Mouse (Mus musculus) T-cell, adult 66 days (primary cell): ENCODE data around the gene Olfr557. TPM values are rescaled to one million over a fixed set of nuclear protein-coding genes. Genes with fewer than 3 reads are reported as not detected.

ENCODE experiments used
- total RNA-seq, 2 experiments: library from RNA; stranded (reverse); gene quantifications; 3 replicates in 1 of 2; 4 replicates in 1 of 2; pipeline ENCODE4 v1.2.4; 2023

The Olfr557 gene
- not detected for total RNA-seq

DNA sequence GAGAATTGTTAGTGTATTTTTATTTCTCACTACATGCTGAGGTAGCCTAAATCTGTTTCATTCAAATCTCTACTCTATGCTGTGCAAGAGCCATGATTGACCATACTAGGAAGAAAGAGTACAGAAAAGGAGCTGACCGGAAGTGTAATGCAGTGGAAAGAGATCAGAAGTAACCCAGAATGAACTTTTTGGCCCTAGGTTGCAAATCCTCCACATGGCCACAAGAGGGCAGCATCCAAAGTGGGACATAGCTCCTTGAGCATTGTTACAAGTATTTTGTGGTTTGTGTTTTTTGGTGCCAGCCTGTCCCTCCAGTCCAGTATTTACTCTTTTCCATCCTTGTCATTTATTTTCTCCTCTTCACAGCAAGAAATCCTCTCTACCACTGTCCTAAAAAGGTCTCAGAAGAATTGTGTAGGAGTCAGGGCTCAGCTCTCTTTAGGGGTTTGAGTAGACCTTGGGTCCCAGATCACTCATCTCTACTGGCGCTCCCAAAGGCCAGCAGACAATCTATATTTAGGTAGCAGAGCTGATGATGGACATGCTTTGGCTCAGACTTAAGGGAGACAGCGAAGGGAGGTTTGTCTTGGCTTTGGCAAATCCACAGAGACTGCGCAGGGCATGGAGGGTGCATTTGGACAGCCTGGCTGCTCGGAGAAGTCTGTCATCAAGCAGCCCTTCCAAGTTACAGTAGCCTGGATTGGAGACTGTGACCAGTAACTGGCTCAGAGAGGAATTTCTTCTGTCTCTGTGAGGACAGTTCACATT lies at the start of gene Olfr557:
TSS of gene Olfr557 (plus strand) at position 553 of the 768 bp plus-strand sequence.

DNA sequence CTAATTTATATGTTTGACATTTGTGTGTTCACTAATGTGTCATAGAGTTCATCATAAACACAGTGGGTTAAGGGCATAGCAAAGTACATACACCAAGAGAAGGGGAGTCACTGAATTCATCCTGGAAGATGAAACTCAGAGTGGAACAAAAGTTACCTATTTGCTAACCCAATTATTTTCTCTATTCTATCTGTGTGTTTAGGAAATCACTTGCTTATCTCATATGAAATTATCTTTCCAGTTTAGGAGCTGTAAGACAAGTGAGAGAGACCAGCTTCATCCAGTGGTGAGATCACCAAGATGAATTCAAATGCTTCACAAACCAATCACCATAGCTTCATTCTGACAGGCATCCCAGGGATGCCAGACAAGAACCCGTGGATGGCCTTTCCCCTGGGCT lies 37.2 kb upstream of the Olfr557 start, which contains the start of gene Olfr555:
TSS of gene Olfr555 (plus strand) at position 301 of the 400 bp plus-strand sequence.

DNA sequence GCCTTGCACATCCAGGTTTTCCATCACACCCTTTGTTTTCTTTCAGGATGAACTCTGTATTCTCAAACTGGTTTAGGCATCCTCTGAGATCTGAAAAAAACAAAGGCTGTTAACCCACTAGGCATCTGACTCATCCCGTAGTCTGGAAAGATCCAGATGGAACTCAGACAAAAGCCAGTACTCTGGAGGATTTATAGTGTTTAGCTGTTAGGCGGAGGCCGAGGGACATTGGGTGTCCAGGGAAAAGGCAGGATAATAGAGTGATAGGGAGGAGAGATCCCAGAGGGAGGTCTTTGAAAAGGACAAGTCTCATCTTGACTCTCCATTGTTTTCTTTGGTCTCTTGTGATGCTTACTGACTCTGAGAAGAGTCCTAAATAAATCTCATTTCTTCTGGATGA lies 31.1 kb upstream of the Olfr557 start, which contains the start of gene Olfr556:
TSS of gene Olfr556 (plus strand) at position 301 of the 400 bp plus-strand sequence.

DNA sequence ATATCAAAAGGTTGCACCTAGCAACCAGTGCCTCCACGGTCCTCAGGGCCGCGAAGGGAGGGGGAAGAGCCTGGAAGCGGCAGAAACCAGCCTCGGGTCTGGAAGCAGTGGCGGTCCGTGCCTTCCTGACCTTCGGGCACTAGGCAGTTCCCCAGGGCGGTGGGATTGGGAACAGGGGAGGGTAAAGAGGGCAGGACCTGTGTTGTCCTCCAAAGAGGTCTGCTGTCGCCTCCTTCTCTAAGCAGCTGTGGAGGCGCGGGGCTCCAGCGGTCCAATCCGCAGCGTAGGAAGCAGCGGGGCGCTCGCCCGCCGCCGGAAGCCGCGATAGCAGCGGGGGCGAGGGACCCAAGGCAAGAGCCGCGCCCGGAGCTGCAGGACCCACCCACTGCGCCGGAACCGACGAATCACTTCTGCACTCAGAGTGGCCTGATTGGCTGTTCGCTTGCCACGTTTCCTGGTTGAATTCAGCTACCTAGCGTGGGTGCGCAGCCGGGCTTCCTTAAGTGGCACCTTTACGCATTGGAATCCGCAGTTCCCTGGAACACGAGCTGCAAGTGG lies 8.7 kb upstream of the Olfr557 start, which contains the start of gene Trim68:
TSS of gene Trim68 (minus strand) at position 384 of the 558 bp plus-strand sequence.

DNA sequence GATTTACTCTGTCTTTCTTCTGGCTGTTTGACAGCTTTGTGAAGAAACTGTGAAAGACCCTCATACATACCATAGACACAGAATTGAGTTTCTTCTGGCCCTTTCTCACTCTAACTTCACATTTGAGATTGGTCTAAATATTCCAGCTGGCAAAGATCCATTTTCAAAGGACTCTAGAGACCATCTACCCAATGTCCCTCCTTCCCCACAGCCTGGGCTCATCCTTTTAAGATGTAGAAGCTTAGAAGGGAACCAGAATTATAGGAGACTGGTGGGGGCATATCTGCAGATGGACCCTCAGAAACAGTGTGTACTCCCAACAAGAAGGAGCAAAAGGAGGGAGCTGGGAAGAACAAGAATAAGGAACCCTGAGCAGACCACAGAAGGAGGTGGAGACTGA lies 6.2 kb downstream of the Olfr557 start, which contains the start of gene Olfr558:
TSS of gene Olfr558 (plus strand) at position 301 of the 400 bp plus-strand sequence.

DNA sequence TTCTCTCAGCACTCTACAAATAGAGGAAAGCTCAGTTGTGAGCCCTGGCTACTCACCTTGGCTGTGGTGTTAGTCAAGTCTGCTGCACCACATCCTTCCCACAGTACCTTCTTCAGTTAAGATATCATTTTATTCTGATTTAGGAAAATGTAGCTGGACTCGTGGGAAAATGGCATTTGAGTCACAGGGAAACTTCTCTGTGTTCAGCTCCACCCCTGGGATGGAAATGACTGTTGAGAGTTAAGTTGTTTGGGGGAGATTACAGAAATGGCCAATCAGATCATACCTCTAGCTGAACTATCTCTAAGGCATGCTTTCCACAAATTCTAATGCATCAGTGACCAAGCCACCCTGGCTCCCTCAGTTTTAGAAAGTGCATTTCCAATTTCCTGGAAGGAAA lies 23.3 kb downstream of the Olfr557 start, which contains the start of gene Olfr33:
TSS of gene Olfr33 (minus strand) at position 101 of the 400 bp plus-strand sequence.

DNA sequence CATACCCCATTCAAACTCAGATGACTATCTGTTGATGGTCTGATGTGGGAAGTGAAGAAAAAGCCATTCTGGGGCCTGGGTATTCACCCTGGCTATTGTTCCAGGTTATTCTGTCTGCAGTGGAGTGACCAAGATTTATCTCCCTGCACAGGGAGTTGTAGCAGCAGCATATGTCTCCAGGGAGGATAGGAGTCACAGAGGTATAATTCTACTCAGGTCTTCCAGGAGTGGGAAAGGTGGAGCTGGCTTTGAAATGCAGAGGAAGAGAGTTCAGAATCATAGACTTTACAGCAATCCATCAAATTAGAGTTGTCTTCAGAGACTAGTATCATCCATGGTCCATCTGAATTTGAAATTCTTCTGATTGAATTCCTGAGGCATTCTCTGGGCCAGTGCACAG lies 31.7 kb downstream of the Olfr557 start, which contains the start of gene Olfr559:
TSS of gene Olfr559 (minus strand) at position 101 of the 400 bp plus-strand sequence.

Other genes with a start within 250 kb of the Olfr557 start
- gene Olfr543, start 214.2 kb upstream of the Olfr557 start, total RNA-seq = not detected
- not detected for gene Olfr544, start 207.6 kb upstream of the Olfr557 start, total RNA-seq
- not detected for gene Olfr545, start 196.3 kb upstream of the Olfr557 start, total RNA-seq
- gene Olfr547, start 161.2 kb upstream of the Olfr557 start, total RNA-seq = not detected
- not detected for gene Olfr548-ps1, start 155.0 kb upstream of the Olfr557 start, total RNA-seq
- not detected for gene Olfr549, start 146.0 kb upstream of the Olfr557 start, total RNA-seq
- 10 to 100 TPM; 48.7 to 64.4 TPM for gene Trim21, start 130.4 kb upstream of the Olfr557 start, total RNA-seq
- gene Olfr550, start 124.5 kb upstream of the Olfr557 start, total RNA-seq = not detected
- not detected for gene Olfr551, start 104.0 kb upstream of the Olfr557 start, total RNA-seq
- gene Olfr552, start 98.1 kb upstream of the Olfr557 start, total RNA-seq = not detected
- gene Olfr553, start 77.7 kb upstream of the Olfr557 start, total RNA-seq = not detected
- gene Olfr554, start 57.5 kb upstream of the Olfr557 start, total RNA-seq = not detected
- gene Olfr555, start 37.1 kb upstream of the Olfr557 start, total RNA-seq = not detected
- gene Olfr556, start 31.0 kb upstream of the Olfr557 start, total RNA-seq = not detected
- gene Trim68, start 8.6 kb upstream of the Olfr557 start, total RNA-seq = 10 to 100 TPM; 12.1 to 15.4 TPM
- gene Olfr558, start 6.3 kb downstream of the Olfr557 start, total RNA-seq = not detected
- not detected for gene Olfr33, start 23.2 kb downstream of the Olfr557 start, total RNA-seq
- not detected for gene Olfr559, start 31.6 kb downstream of the Olfr557 start, total RNA-seq
- not detected for gene Olfr560, start 63.5 kb downstream of the Olfr557 start, total RNA-seq
- gene Olfr78, start 63.6 kb downstream of the Olfr557 start, total RNA-seq = not detected
- not detected for gene Olfr561, start 75.3 kb downstream of the Olfr557 start, total RNA-seq
- gene Olfr564, start 107.6 kb downstream of the Olfr557 start, total RNA-seq = not detected
- gene Olfr566, start 162.9 kb downstream of the Olfr557 start, total RNA-seq = not detected
- gene Olfr568, start 181.2 kb downstream of the Olfr557 start, total RNA-seq = not detected
- not detected for gene Olfr569, start 195.0 kb downstream of the Olfr557 start, total RNA-seq
- gene Olfr570, start 198.7 kb downstream of the Olfr557 start, total RNA-seq = not detected
- gene Olfr571, start 221.6 kb downstream of the Olfr557 start, total RNA-seq = under 1 TPM; 0.12 to 0.17 TPM
- gene Olfr572, start 228.5 kb downstream of the Olfr557 start, total RNA-seq = not detected
- not detected for gene Olfr573-ps1, start 246.7 kb downstream of the Olfr557 start, total RNA-seq